Comparison of ENCODE assay signal across 17 mouse cellular contexts in genomic region chr3:85683618-85684017, GRCm38 (mm10).
"Had no signal": no experiment of that assay in that cellular context is flagged by ENCODE, and none has a peak within 500 bp of the region (broad histone marks: within the 10 kb centered on the region; RNA-seq: fewer than 3 reads in every experiment).

No protein-coding gene starts in this region.

- ATAC-seq: intestine, embryonic 16.5 days; liver, postnatal 0 days; lung, postnatal 0 days had no signal

- H3K4me3 ChIP-seq: limb, embryonic 12.5 days; limb, embryonic 15.5 days; stomach, embryonic 15.5 days had no signal

- DNase-seq: kidney, adult 18-20 months; kidney, adult 9 months; kidney, postnatal 14 days; kidney, postnatal 4 days; liver, postnatal 0 days; lung, embryonic 14.5 days; midbrain, embryonic 14.5 days; right cerebral cortex, postnatal 14 days; spleen, adult 18-20 months; thymus, postnatal 25 days had no signal

- H3K27ac ChIP-seq: limb, embryonic 12.5 days; limb, embryonic 15.5 days; liver, embryonic 14.5 days; macrophage; stomach, embryonic 15.5 days had no signal
